Mouse (Mus musculus) cerebellum, adult 8-10 months (tissue): ENCODE data around the gene Pofut1.

Source experiments
- DNase-seq: peaks from one replicate; pipeline ENCODE4 v3.0.0; 2022

The Pofut1 gene

GRCm38 (mm10) chr2:153290938-153291928, 49.9 kb downstream of the Pofut1 start, which contains the start of gene Kif3b:
Gene Kif3b, plus strand, starts transcription at chr2:153291413.
- peak; percentile 77 for DNase-seq

GRCm38 (mm10) chr2:153292305-153292861, 51.0 kb downstream of the Pofut1 start:
- no peak for DNase-seq

DNA sequence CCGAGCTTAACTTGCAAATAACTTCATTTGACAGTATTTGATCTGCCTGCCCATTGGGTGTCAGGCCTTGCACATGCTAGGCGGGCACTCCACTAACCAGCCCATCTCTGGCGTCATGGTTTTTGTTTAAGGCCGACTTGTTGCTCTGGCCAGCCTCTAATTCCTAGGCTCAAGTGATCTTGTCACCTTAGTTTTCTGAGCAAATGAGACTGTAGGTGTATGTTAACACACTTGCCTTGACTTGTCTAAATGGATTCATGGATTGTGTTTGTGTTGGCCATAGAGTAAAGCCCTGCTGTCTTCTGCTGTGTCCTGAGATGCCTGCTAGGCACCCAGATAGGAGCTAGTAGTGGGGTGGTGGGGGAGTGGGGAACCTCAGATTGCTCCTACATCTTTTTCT, 53.9 kb downstream of the Pofut1 start:
- DNase-seq: no peak

DNA sequence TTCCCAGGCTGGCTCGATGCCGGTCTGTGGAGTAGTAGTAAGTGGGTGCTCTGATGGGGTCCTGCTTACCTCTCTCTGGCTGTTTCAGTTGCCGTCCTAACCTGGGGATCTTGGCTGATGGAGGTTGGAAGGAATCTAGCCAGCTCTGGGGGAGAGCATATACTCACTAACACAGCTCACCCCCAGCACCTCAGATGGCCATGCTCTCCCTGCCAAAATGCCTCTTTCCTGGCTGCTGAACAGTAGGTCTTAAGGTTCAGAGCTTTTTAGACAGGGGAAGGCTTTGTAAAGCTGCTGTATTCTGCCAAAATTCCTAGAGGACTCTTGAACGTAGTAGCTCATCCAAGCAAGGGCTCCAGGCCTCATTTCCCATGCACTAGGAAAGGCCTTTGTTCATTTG, 56.4 kb downstream of the Pofut1 start:
- DNase-seq: peak; percentile 22

DNA sequence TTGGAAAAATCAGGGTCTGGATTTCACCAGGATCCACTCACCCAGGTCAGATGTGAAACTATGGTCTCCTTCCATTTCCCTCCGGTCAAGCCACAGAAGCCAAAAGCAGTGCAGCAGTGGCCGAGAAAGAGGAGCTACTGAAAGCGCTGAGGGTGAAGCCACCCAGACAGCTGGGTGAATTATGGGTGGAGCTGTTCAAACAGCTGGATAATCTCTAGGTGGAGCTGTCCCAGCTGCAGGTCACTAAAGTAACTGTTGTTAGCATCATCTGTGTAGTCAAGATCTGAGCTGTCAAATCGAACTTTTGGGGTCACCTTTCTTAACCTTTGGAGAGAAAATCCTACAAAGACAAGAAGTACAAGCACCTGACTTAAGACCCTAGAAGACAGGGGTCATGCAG, 57.1 kb downstream of the Pofut1 start:
- DNase-seq: no peak

DNA sequence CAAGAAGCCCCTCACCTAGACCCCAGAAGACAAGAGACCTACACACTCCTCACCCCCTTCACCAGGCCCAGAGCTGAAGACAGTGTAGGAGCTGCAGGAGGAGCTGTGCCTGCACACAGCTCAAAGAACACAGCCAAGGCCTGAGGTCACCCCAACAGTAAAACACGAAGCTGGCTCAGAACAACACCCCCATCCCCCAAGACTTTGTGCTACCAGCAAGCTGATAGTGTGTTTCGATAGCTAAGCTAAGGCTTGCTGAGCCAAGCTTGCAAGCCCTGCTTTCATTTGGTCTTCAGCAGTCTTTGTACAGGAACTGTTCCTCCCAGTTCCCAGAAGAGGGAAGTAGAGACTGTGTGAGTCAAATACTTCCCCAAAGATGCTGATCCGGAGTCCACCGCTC, 57.5 kb downstream of the Pofut1 start:
- DNase-seq: no peak

- no peak for DNase-seq
Measured at GRCm38 (mm10) chr2:153301123-153301522, 59.8 kb downstream of the Pofut1 start.

DNA sequence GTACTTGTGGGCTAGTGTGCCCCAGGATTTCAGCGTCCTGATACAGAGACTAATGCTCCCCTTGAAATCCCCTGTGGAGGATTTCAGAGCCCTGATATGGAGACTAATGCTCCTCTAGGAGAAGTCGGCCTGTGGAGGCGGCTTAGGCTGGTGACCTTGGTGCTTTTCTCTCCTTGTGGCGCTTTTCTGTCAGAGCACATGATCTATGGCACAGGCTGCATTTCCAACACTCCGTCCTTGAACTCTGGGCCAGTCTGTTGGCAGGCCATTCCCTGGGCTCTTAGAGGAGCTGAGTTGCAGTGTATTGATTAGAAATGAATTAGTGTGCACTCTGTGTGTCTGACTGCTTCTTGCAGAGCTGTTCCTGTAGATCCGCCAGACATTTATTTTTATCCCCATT, 63.9 kb downstream of the Pofut1 start:
- no peak for DNase-seq

DNA sequence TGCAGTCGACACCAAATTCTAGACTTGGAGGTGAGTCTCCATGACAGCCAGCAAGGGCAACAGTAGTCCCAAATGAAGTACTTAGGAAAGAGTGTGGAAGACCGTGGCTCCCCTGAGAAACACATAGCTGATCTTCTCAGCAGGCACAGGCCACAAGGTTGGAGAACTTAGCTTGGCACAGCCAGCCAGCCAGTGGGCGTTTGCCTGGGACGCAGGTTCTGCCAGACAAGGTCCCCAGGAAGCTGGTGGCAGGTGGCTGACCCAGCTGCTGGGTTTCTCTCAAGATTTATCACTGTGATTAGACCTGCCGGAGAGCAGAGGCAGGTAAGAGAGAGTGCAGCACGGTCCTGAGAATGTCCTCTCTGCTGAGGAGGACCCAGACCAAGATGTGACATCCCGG, 67.3 kb downstream of the Pofut1 start:
- no peak for DNase-seq

DNA sequence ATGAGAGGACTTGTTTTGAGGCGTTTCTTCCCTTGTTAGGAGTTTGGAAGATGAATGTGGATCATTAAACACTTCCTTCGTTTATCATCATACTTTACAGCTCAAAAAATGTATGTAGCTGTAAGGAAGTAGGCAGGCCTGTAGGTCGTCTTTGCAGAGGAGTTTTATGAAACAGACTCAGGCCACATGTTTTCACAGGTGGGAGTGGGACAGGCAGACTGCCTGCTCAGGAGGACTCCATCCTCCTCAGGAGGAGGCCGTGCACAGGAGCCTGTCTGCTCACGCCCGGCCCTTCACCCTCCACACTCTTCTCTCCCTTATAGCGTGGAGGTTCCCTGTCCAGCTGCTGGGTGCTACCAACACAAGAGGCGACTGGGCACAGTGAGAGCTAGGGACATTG, 67.8 kb downstream of the Pofut1 start:
- DNase-seq: no peak

- DNase-seq: no peak
Measured at GRCm38 (mm10) chr2:153310228-153310627, 68.9 kb downstream of the Pofut1 start.

DNA sequence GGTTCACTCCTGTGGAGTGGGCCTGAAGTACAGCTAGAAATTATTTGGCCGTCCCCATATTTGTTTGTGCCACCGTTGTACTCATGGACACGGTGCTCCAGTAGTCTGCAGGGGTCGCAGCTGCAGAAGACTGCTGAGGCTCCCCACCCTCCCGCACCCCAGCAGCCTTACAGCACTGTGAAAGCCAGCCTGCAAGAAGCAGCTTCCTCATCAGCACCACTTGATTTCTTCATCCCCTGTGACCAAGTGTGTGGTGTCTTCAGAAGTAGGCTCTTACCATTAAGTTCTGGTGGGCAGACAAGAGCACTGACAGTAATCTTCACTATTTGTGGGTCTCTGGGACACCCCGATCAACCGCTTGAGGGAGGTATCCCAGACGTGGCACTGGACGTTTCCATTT, 71.6 kb downstream of the Pofut1 start:
- no peak for DNase-seq

DNA sequence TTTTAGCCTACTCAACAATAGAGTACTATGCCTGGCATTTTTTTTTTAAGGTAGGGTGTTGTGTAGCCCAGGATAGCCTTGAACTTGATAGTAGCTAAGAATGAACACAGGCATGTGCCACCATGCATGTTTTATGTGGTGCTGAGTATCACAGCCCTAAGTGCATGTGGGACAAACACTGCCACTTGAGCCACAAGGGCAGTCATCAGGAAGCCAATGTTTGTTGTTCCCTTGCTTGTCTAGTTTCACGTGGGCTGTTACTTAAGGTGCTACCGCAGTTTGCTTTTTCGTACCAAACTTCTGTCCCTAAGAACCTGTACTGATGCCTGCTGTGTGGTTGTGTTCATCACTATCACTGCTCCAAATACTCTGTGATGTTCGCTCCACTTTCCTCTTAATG, 77.1 kb downstream of the Pofut1 start:
- DNase-seq: no peak

DNA sequence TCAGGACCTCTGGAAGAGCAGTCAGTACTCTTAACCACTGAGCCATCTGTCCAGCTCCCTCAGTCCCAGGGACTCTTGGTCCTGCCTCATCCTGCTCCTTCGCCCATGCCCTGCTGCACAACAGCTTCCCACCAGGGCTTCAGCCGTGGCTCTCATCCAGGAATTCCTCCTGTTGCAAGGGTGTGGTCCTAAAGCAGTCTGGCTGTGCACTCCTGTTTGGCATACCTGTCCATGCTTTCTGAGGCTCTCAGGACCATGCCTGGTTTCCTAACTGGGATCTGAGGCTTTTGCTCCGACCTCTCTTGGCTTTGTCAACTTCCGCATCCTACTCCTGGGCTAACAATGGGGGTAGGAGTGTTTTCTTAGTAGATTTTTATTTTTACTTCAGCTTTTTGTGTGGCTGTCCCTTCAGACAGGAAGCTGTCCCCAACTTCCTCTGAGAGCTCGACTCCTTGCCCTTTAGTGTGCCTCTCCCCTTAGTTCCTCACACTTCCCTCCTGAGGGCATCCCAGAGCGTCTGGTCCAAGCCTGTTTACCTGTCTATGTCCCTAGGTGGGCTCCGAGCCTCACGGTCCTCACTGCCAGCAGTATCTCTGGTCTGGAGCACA, 77.8 kb downstream of the Pofut1 start:
- DNase-seq: no peak
